Mouse (Mus musculus): ENCODE results near the gene Nes. TPM values are rescaled to one million over a fixed set of nuclear protein-coding genes. Genes with fewer than 3 reads are reported as not detected.
A peak's percentile ranks its signal among the peaks of the same experiment; 100 is the strongest.

The Nes gene
- polyA plus RNA-seq, 1 experiment from 2014 or later, result 14.8 TPM

GRCm38 (mm10) chr3:88000181-88000580 is 29.3 kb downstream of the Nes start, which contains the start of gene Bcan:
Gene Bcan, minus strand, starts transcription at chr3:88000230.
- ATAC-seq (replicated peaks; ENCODE audit: insufficient number of reproducible peaks, insufficient read depth, low FRiP score, low read depth), result no peak
- peak within 1 kb of the TSS; percentile 70 for H3K4me2 ChIP-seq
- under 1% methylated on average over 39 of the region's 39 CpGs for WGBS
- no peaks in the 10 kb centered on the region for H3K36me3 ChIP-seq
- H3K27me3 ChIP-seq, result peaks cover 99% of the 10 kb centered on the region
- H3K4me3 ChIP-seq, result peak within 1 kb of the TSS; percentile 47
- 0 out of 2 replicates have a peak within 1 kb of the TSS, but pooled peaks have one; percentile 6 for H3K9ac ChIP-seq
- peaks cover 34% of the 10 kb centered on the region for H3K4me1 ChIP-seq (replicated peaks)
- H3K9me3 ChIP-seq (replicated peaks), result no peaks in the 10 kb centered on the region
- no peak within 1 kb of the TSS for H3K27ac ChIP-seq

- peaks cover 97% of the 10 kb centered on the region for H3K27me3 ChIP-seq
- no peak overlapping the region for H3K27ac ChIP-seq
- H3K4me3 ChIP-seq, result 0 out of 2 replicates have a peak overlapping the region, but pooled peaks have one; percentile 47
- no peaks in the 10 kb centered on the region for H3K9me3 ChIP-seq (replicated peaks)
- no peak for ATAC-seq (replicated peaks; ENCODE audit: insufficient number of reproducible peaks, insufficient read depth, low FRiP score, low read depth)
- H3K4me2 ChIP-seq, result no peak overlapping the region; the same call in 1 of the 2 replicates
- H3K36me3 ChIP-seq, result no peaks in the 10 kb centered on the region
- no peak overlapping the region for H3K9ac ChIP-seq
- peaks cover 34% of the 10 kb centered on the region for H3K4me1 ChIP-seq (replicated peaks)
- WGBS, result 16% methylated on average over 11 of the region's 11 CpGs
Measured at GRCm38 (mm10) chr3:88000816-88001595, 30.1 kb downstream of the Nes start.

GRCm38 (mm10) chr3:88002291-88002976 is 31.6 kb downstream of the Nes start:
- Histone ChIP-seq H3K9ac (no peak overlapping the region), H3K27ac (no peak overlapping the region), H3K4me1 (replicated peaks) (peaks cover 30% of the 10 kb centered on the region), H3K36me3 (no peaks in the 10 kb centered on the region), H3K4me3 (no peak overlapping the region), H3K4me2 (no peak overlapping the region), H3K27me3 (peaks cover 83% of the 10 kb centered on the region), H3K9me3 (replicated peaks) (no peaks in the 10 kb centered on the region)
- no peak for ATAC-seq (replicated peaks; ENCODE audit: insufficient number of reproducible peaks, insufficient read depth, low FRiP score, low read depth)
- WGBS, result 5% methylated on average over 17 of the region's 17 CpGs

GRCm38 (mm10) chr3:88005822-88006786 is 35.2 kb downstream of the Nes start:
- Histone ChIP-seq H3K9ac (no peak overlapping the region), H3K4me2 (no peak overlapping the region), H3K36me3 (no peaks in the 10 kb centered on the region), H3K27ac (no peak overlapping the region), H3K4me1 (replicated peaks) (peaks cover 15% of the 10 kb centered on the region), H3K27me3 (peaks cover 46% of the 10 kb centered on the region), H3K9me3 (replicated peaks) (no peaks in the 10 kb centered on the region), H3K4me3 (no peak overlapping the region)
- no peak for ATAC-seq (replicated peaks; ENCODE audit: insufficient number of reproducible peaks, insufficient read depth, low FRiP score, low read depth)
- 67% methylated on average over 18 of the region's 18 CpGs for WGBS

- H3K27me3 ChIP-seq, result peaks cover 3% of the 10 kb centered on the region
- no peak overlapping the region for H3K4me2 ChIP-seq
- H3K4me3 ChIP-seq, result no peak overlapping the region
- no peak overlapping the region for H3K27ac ChIP-seq
- WGBS, result 8% methylated on average over 6 of the region's 6 CpGs
- no peak overlapping the region for H3K9ac ChIP-seq
- H3K9me3 ChIP-seq (replicated peaks), result no peaks in the 10 kb centered on the region
- no peaks in the 10 kb centered on the region for H3K36me3 ChIP-seq
- ATAC-seq (replicated peaks; ENCODE audit: insufficient number of reproducible peaks, insufficient read depth, low FRiP score, low read depth), result no peak
- peaks cover 6% of the 10 kb centered on the region for H3K4me1 ChIP-seq (replicated peaks)
Measured at GRCm38 (mm10) chr3:88010634-88011265, 39.9 kb downstream of the Nes start.

GRCm38 (mm10) chr3:88022322-88023191 is 51.7 kb downstream of the Nes start:
- H3K4me1 ChIP-seq (replicated peaks), result peaks cover 17% of the 10 kb centered on the region
- peak overlapping the region; percentile 57 for H3K4me3 ChIP-seq
- peaks cover 81% of the 10 kb centered on the region for H3K27me3 ChIP-seq
- H3K9ac ChIP-seq, result peak overlapping the region; percentile 32; the same call in 1 of the 2 replicates
- peak; percentile 89 for ATAC-seq (replicated peaks; ENCODE audit: insufficient number of reproducible peaks, insufficient read depth, low FRiP score, low read depth)
- H3K4me2 ChIP-seq, result peak overlapping the region; percentile 95
- H3K9me3 ChIP-seq (replicated peaks), result no peaks in the 10 kb centered on the region
- 1% methylated on average over 66 of the region's 66 CpGs for WGBS
- no peaks in the 10 kb centered on the region for H3K36me3 ChIP-seq
- no peak overlapping the region for H3K27ac ChIP-seq

GRCm38 (mm10) chr3:88023192-88024074 is 52.6 kb downstream of the Nes start:
- ATAC-seq (replicated peaks; ENCODE audit: insufficient number of reproducible peaks, insufficient read depth, low FRiP score, low read depth), result no peak; the same call in none of the 2 replicates
- H3K9me3 ChIP-seq (replicated peaks), result no peaks in the 10 kb centered on the region
- peaks cover 80% of the 10 kb centered on the region for H3K27me3 ChIP-seq
- H3K4me3 ChIP-seq, result peak overlapping the region; percentile 57
- H3K4me1 ChIP-seq (replicated peaks), result peaks cover 17% of the 10 kb centered on the region
- H3K36me3 ChIP-seq, result no peaks in the 10 kb centered on the region
- H3K4me2 ChIP-seq, result peak overlapping the region; percentile 95
- peak overlapping the region; percentile 32; the same call in 1 of the 2 replicates for H3K9ac ChIP-seq
- H3K27ac ChIP-seq, result no peak overlapping the region
- under 1% methylated on average over 81 of the region's 81 CpGs for WGBS

GRCm38 (mm10) chr3:88026823-88027222 is 55.9 kb downstream of the Nes start:
- H3K36me3 ChIP-seq, result no peaks in the 10 kb centered on the region
- no peak overlapping the region for H3K9ac ChIP-seq
- H3K9me3 ChIP-seq (replicated peaks), result no peaks in the 10 kb centered on the region
- H3K27ac ChIP-seq, result no peak overlapping the region
- H3K27me3 ChIP-seq, result peaks cover 75% of the 10 kb centered on the region
- H3K4me1 ChIP-seq (replicated peaks), result peaks cover 22% of the 10 kb centered on the region
- ATAC-seq (replicated peaks; ENCODE audit: insufficient number of reproducible peaks, insufficient read depth, low FRiP score, low read depth), result no peak
- 59% methylated on average over 7 of the region's 7 CpGs for WGBS
- no peak overlapping the region for H3K4me2 ChIP-seq
- H3K4me3 ChIP-seq, result no peak overlapping the region

GRCm38 (mm10) chr3:88027434-88028186 is 56.7 kb downstream of the Nes start, which contains the start of gene Hapln2:
Gene Hapln2, minus strand, starts transcription at chr3:88027583.
- Histone ChIP-seq H3K4me1 (replicated peaks) (peaks cover 19% of the 10 kb centered on the region), H3K27ac (no peak within 1 kb of the TSS), H3K4me2 (no peak within 1 kb of the TSS), H3K9ac (no peak within 1 kb of the TSS), H3K27me3 (peaks cover 75% of the 10 kb centered on the region), H3K4me3 (no peak within 1 kb of the TSS), H3K36me3 (no peaks in the 10 kb centered on the region), H3K9me3 (replicated peaks) (no peaks in the 10 kb centered on the region)
- no peak for ATAC-seq (replicated peaks; ENCODE audit: insufficient number of reproducible peaks, insufficient read depth, low FRiP score, low read depth)
- WGBS, result 48% methylated on average over 5 of the region's 5 CpGs

All from heart, embryonic 15.5 days (tissue).